Mouse (Mus musculus): ENCODE data around the gene Ubac2. TPM values are rescaled to one million over a fixed set of nuclear protein-coding genes. Genes with fewer than 3 reads are reported as not detected.

The Ubac2 gene
- total RNA-seq, 2 experiments from 2014 or later = 46.1 to 48.3 TPM

DNA sequence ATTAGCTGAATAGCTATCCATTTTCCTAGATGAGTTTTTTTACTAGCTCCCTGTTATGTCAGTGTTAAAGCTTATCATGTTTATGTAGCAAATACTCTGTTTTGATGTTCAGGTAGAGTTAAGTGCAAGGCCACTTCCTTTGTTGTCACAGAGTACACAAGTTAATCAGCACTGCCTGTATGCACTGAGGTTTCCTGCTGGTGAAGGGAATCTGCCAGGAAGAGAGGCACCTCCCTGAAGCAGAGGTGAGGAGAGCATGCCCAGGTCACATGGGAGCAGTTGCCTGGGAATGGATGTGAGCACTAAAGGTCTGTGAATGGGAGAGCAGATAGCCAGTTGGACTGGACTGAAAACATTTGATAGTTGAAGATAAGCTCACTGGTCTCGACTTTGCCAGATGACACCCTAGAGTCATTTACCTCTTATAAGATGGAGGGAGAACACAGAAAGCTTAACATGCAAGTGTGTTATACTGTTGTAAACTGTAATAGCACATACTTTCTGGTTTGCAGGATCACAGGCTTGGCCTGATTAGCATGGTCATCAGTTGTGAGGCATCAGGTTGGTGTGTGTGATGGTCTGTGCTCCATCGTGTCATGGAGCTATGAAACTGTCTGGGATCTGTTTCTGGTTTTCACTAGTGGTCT, 73.1 kb downstream of the Ubac2 start:
- DNase-seq (ENCODE audit: low spot score in 2 of 2) = no peak
- no peak overlapping the region for H3K27ac ChIP-seq
- TF ChIP-seq CTCF (conservative IDR thresholded peaks at IDR 0.05) = no peak
- H3K4me3 ChIP-seq = no peak overlapping the region

DNA sequence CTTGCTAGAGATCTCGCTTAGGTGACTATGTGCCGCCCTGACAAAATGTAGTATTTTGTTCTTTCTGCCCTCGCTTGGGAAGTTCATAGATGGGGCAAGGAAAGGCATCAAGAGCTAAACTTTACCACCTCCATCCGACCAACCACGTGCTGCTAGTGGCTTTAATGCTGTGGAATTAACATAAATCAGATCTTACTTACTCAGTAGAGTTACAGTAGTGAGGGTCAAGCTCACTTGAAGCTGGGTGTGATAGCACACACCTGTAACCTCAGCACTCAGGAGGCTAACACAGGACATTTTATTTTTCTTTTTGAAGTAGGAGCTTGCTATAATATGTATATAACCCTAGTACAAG, 73.6 kb downstream of the Ubac2 start:
- TF ChIP-seq CTCF (conservative IDR thresholded peaks at IDR 0.05) = no peak
- DNase-seq (ENCODE audit: low spot score in 2 of 2) = no peak

DNA sequence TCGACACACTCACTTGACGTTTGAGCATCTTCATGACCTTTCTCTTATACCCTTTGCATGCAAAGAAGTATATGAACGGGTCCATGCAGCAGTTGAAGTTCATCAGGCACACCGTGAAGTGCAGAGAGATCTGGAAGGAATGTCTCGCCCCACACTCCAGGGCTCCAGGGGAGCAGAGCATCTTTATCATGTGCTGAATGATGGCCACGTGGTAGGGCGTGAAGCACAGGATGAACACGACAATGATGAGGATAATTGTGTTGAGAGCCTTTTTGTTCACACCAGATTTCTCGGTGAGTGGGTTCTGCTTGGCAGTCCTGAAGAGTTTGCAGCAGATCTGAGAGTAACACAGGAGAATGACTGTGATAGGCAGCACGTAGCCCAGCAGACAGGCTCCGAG, 75.7 kb downstream of the Ubac2 start:
- no peak for TF ChIP-seq CTCF (conservative IDR thresholded peaks at IDR 0.05)
- DNase-seq (ENCODE audit: low spot score in 2 of 2) = no peak
- no peak overlapping the region for H3K4me3 ChIP-seq
- H3K27ac ChIP-seq = no peak overlapping the region

More for the DNA sequence above, 73.6 kb downstream of the Ubac2 start:
- Histone ChIP-seq H3K4me3 (no peak overlapping the region), H3K27ac (no peak overlapping the region)

DNA sequence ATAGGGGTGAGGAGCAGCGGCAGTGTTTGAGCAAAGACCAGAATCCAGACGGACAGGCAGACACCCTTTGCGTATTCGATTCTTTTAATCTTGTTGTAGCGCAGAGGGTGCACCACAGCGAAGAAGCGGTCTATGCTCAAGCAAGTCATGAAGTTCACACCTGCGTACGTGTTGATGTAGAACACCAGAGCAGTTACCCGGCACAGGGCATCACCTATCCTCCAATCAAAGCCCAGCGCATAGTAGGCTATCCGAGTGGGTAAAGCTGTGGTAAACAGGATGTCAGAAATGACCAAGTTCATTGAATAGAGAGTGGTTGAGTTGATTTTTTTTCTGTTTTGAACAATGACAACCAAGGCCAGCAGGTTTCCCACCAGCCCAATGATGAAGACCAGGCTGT, 76.2 kb downstream of the Ubac2 start:
- no peak for TF ChIP-seq CTCF (conservative IDR thresholded peaks at IDR 0.05)
- Histone ChIP-seq H3K4me3 (no peak overlapping the region), H3K27ac (no peak overlapping the region)
- no peak for DNase-seq (ENCODE audit: low spot score in 2 of 2)

DNA sequence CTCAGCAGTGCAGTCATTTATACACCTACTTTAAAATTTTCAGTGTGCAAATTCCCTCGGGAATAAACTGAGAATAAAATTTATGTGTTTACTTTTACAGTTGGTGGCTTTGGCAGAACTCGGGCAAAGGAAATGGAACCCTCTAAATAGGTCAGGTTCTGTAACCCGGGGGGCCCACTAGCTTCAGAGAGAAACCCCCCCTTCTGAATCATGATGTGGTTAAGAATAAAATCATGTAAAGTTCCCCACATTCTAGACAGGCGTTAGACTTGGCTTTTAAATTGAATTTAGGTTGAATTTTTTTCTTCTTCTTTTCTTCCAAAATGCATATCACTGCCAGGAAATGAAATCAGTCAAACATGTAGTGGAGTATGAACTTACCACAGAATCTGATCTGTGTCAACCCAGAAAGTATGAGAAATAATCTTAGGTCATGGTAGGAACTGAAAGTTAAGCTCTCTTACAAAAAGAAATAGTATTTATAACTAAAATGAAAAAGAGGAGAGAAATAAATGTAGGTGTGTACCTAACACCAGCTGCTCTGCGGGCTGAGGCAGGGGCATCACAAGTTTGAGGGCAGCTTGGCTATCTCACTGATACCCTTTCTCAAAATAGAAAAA, 76.9 kb downstream of the Ubac2 start:
- Histone ChIP-seq H3K4me3 (no peak overlapping the region), H3K27ac (no peak overlapping the region)
- no peak for DNase-seq (ENCODE audit: low spot score in 2 of 2)
- no peak for TF ChIP-seq CTCF (conservative IDR thresholded peaks at IDR 0.05)

DNA sequence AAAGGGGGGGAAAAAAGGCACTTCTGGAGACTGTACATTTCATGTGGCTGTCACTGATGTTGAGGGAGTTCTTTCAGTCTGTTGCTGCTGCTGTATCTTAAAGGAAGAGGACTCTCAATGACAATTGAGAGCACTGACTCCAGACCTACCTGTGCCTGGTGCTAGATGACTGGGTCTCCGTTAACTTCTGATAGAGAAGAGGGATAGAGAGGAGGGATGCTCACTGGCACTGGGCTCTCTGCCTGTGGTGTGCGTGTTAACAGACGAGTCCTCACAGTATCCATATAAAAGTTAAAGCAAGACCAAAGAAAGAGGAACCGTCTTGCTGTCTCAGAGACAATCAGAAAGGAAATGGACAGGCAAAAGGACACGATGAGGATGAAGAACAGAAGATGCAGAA, 77.9 kb downstream of the Ubac2 start:
- Histone ChIP-seq H3K4me3 (no peak overlapping the region), H3K27ac (no peak overlapping the region)
- no peak for DNase-seq (ENCODE audit: low spot score in 2 of 2)
- TF ChIP-seq CTCF (conservative IDR thresholded peaks at IDR 0.05) = no peak

DNA sequence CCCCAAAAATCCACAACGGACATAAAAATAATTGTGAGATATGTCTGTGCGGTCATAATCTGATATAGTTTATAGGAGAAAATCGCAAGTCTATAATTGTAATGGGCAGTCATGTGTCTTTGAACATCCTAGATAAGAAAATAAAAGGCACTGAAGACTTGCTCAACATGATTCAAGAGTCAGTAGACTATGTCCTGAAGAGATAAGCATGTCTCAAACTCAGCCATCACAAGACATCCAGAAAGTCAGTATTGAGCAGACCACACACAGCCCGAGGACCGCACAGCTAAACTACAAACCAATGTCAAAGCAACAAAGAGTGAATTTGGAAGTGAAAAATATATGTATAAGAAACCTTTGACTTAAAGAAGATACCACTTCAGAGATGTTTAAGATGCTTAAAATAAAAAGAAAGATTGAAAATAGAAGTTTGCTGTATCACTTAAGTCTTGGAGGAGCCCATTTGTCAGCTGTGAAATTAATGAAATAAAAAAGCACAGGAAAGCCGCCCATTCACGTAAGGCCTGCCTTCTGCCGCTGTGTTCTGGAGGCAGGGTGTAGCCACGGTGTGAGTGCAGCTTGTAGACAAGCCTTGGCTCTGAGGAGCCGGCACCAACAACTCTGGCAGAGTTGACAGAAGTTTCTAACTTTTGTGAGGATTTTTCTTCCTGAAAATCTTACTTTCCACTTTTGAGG, 78.9 kb downstream of the Ubac2 start:
- Histone ChIP-seq H3K4me3 (no peak overlapping the region), H3K27ac (no peak overlapping the region)
- no peak for TF ChIP-seq CTCF (conservative IDR thresholded peaks at IDR 0.05)
- DNase-seq (ENCODE audit: low spot score in 2 of 2) = no peak

DNA sequence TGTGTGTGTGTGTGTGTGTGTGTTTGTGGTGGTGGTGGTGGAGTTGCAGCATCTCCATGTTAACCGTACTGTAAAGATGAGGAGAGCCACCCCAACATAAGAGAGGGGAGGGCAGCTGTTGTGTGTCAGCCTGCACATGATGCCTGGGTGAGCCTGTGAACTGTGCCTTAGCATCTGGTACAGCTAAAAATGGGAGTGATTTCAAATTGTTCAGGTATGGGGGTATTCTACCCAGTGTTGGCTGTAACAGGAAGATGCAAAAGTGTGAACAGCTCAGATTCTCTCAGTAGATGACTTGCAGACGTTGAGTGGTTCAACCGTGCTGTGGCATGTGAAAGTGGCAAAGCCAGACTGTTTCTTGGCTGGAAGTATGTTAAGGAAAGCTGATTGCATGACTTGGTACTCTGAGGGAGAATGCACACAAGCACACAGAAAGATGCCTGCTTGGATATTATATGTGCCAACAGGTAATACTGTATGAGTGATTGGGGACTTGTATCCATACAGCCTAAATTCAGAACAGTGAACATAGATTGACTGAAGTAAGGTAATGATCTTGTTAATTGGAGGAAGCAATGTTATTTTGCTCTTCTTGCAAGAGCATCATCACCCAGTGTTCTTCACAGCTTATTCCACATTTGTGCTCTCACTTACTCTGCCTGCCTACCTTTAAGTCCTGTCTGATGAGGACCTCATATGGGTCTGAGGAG, 79.8 kb downstream of the Ubac2 start:
- no peak for TF ChIP-seq CTCF (conservative IDR thresholded peaks at IDR 0.05)
- H3K4me3 ChIP-seq = no peak overlapping the region
- DNase-seq (ENCODE audit: low spot score in 2 of 2) = no peak
- no peak overlapping the region for H3K27ac ChIP-seq

DNA sequence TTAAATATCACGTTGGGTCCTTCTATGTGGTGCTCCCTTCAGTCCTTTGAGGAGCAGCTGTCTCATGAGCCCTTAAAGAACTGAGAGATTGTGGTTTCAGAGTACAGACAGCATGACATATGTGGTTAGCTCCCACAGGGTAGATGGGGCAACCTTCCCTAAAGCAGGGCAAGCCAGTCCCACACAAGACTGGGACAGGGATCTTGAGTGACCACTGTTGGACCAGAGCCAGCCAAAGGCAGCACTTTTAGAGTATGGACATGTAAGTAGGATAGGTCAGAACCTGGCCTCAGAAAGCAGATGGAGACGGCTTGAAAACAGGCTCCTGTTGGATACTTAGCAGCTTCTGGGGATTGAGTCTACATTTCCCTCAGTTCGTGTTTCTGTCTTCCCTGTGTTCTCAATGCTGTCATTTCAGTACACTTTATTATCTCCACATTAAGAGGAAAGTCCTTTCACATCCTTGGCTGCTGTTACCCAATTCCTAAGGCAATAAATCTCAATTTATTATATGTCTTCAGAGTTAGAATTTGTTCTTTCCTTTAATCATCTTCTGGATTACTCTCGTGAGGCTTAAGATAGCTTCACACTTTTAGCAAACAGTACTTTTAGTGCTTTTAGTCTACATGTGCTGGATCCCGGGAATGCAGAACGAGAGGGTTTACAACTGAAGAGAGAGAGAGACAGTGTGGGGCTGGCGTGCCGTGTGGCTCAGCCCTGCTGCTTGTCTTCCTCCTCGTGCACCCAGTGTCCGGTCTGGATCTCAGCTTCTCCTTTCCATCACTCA, 80.5 kb downstream of the Ubac2 start:
- no peak overlapping the region for H3K4me3 ChIP-seq
- H3K27ac ChIP-seq = no peak overlapping the region
- no peak for DNase-seq (ENCODE audit: low spot score in 2 of 2)
- TF ChIP-seq CTCF (conservative IDR thresholded peaks at IDR 0.05) = no peak

DNA sequence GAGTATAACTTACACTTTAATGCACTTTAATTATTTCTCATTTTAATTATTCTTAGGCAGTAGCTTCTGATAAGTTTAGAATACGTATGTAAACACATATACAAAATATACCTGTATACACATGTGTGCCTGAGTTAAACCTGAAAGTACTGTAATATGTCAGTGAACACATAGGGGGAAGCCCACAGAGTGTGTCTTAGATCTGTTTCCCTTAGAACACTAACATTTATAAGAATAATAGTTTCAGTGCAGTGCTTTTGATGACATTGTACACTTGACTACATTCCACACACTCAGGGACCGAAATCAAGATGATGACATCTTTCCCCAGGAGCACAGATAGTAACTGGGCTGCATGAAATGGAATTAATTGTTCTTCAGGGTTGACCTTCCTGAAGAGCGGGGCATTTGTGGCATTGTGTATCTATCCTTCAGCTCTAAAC, 81.1 kb downstream of the Ubac2 start:
- no peak overlapping the region for H3K4me3 ChIP-seq
- TF ChIP-seq CTCF (conservative IDR thresholded peaks at IDR 0.05) = no peak
- no peak for DNase-seq (ENCODE audit: low spot score in 2 of 2)

DNA sequence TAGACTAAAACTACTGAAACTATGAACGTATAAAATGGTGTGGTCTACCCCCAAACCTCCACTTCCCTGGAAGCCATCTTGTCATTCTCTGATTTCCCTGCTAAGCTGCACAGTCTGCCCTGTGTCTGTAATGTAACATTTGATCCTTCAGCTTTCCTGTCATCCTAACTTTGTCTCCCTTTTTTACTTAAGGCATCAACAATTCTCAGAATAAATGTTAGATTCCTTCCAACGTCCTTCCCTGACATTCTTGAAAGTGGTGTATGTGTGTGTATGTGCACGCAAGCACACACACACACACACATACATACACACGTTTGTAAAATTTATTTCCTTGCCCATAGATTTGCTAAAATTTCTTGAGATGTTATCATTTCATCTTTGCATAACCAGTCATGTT, 81.6 kb downstream of the Ubac2 start:
- no peak for DNase-seq (ENCODE audit: low spot score in 2 of 2)
- no peak overlapping the region for H3K27ac ChIP-seq
- TF ChIP-seq CTCF (conservative IDR thresholded peaks at IDR 0.05) = no peak
- H3K4me3 ChIP-seq = no peak overlapping the region

More for the DNA sequence above, 81.1 kb downstream of the Ubac2 start:
- H3K27ac ChIP-seq = no peak overlapping the region

DNA sequence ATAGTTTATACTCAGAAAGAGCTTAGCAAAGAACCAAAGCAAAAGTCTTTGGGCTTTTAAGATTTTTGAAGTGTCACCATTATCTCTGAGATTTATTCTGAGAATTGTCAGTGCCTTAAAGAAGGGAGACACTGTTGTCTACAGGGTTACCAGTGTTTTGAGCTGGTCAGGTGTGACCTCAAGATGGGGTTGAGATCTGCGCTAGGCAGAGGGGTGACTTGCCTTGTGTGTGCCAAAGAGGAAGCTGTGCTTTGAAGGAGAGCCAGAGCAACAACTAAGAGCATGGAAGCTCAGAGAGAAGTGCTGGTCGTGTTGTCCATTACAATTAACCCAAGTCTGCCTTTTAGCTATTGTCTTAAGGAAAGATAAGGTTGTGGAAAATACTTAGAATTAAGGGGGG, 82.1 kb downstream of the Ubac2 start:
- TF ChIP-seq CTCF (conservative IDR thresholded peaks at IDR 0.05) = no peak
- Histone ChIP-seq H3K27ac (no peak overlapping the region), H3K4me3 (no peak overlapping the region)
- DNase-seq (ENCODE audit: low spot score in 2 of 2) = no peak

All from layer of hippocampus, adult 2 months (tissue).